Mouse (Mus musculus): ENCODE measurements around the gene Rras. TPM values are rescaled to one million over a fixed set of nuclear protein-coding genes. Genes with fewer than 3 reads are reported as not detected.

Rras gene
- polyA plus RNA-seq, 1 experiment from 2014 or later, result 23.6 TPM

DNA sequence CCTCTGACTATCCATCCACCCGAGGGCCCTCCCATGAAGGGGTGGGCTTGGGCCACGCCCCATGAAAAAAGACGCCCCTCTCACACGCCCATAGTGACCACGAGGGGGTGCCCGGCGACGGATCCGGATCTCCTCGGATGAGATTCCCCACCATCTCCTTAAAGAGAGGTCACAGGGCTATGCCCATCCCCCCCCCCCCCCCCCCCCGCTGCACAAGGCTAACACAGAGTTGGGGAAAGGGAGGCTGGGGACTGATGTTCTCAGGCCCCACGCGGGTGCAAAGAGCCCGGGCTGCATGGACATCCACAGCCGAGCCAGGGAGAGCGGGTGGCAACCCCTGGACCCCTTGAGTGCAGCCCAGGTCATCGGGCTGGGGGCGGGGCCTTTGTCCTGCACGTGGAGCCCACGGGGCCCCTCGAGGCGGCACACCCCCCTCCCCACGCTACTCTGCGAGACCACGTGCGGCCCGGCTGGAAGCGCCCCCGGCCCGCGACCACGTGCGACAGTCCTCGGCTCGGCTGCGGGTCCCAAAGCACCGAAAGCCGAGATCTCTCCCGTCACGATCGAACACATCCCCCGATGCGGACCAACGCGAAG is 32.1 kb upstream of the Rras start:
- Histone ChIP-seq H3K27me3 (ENCODE audit: low read depth, poor library complexity, severe bottlenecking) (no peaks in the 10 kb centered on the region), H3K4me1 (peaks cover 40% of the 10 kb centered on the region), H3K27ac (replicated peaks) (peak overlapping the region; percentile 97), H3K36me3 (peaks cover 66% of the 10 kb centered on the region), H3K9me3 (replicated peaks) (no peaks in the 10 kb centered on the region), H3K4me3 (peak overlapping the region; percentile 95)
- DNase-seq (ENCODE audit: low spot score), result peak; percentile 87
- under 1% methylated on average over 44 of the region's 45 CpGs for WGBS

DNA sequence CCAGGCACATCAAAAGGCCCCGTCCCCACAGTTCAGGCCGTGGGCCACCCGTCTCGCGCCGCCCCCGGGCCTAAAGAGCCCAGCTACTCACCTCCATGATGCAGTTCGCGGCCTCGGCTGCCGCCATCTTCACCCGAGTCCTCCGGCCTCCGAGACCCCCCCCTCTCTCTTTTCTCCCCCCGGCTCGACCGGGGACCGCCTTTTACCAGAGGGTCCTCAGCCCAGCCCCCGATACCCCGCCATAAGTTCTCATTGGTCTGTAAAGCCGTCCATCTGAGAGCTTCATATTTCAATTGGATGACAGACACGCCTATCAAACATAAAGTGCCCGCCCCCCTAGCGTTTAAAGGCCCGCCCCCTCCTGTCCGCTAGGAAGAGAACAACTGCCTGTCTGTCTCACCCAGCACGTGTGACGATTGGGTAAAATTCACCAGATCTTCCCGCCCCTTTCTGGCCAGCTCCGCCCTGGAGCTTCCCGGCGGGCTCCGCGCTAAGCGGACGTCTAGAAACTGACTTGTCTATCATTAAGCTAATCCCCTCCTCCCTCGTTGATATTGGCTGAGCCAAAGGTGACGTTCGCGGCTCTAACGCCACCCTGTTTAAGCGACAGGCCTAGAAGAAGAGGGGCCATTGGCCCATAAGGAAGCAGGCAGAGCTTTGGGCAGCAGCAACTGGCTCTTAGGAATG is 31.4 kb upstream of the Rras start, which contains the start of gene Prmt1:
Prmt1 (minus strand) TSS at position 377 of the 687 bp plus-strand sequence.
- no peaks in the 10 kb centered on the region for H3K9me3 ChIP-seq (replicated peaks)

DNA sequence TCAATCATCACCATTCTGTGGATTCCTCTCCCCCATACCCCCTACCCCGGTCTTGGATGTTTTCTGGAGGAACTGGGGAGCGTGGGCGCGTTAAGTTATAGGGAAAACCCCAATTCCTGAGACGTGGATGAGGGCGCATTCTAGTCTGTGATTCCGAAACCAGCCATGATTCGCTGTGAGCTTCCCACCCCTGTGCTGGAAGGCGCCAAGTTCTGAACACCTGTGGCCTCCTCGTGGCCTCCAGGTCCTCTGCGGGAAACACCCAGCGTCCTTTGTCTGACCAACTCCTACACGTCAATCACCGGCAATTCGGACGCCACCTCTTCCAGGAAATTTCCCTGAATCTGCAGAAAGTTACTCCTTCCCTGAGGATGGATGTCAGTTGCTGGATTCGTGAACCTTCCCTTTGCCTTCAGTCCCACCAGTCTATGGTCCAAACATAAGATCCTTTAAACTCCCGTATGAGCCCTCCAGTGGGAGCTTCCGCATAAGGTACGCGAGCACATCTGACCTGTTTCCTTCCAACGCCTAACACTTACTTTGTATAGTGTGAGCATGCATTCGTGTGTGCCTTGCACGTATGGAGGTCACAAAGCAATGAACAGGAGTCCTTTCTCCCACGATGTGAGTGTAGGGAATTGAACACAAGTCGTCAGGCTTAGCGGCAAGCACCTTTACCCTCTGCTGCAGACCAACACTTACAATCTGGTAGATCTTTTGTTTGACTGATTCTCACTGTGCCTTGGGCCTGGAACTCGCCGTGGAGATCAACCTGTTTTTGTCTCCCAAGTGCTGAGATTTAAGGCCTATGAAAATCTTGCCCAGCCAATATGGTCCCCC is 30.7 kb upstream of the Rras start:
- peaks cover 65% of the 10 kb centered on the region for H3K36me3 ChIP-seq
- WGBS, result under 1% methylated on average over 29 of the region's 29 CpGs

More for the DNA sequence above, 31.4 kb upstream of the Rras start, which contains the start of gene Prmt1:
- peak; percentile 98 for DNase-seq (ENCODE audit: low spot score)
- Histone ChIP-seq H3K4me3 (peak within 1 kb of the TSS; percentile 95), H3K4me1 (peaks cover 40% of the 10 kb centered on the region), H3K27me3 (ENCODE audit: low read depth, poor library complexity, severe bottlenecking) (no peaks in the 10 kb centered on the region), H3K36me3 (peaks cover 65% of the 10 kb centered on the region), H3K27ac (replicated peaks) (peak within 1 kb of the TSS; percentile 97)
- WGBS, result under 1% methylated on average over 42 of the region's 42 CpGs

GRCm38 (mm10) chr7:44996672-44997071 is 21.1 kb upstream of the Rras start:
- peak overlapping the region; percentile 95 for H3K27ac ChIP-seq (replicated peaks)
- no peaks in the 10 kb centered on the region for H3K9me3 ChIP-seq (replicated peaks)
- H3K27me3 ChIP-seq (ENCODE audit: low read depth, poor library complexity, severe bottlenecking), result no peaks in the 10 kb centered on the region
- WGBS, result 19% methylated on average over 10 of the region's 10 CpGs
- peak overlapping the region; percentile 73 for H3K4me3 ChIP-seq
- DNase-seq (ENCODE audit: low spot score), result no peak
- H3K36me3 ChIP-seq, result peaks cover 74% of the 10 kb centered on the region
- peaks cover 41% of the 10 kb centered on the region for H3K4me1 ChIP-seq

More for the DNA sequence above, 30.7 kb upstream of the Rras start:
- H3K4me1 ChIP-seq, result peaks cover 40% of the 10 kb centered on the region
- H3K27ac ChIP-seq (replicated peaks), result peak overlapping the region; percentile 97
- no peaks in the 10 kb centered on the region for H3K27me3 ChIP-seq (ENCODE audit: low read depth, poor library complexity, severe bottlenecking)
- no peak for DNase-seq (ENCODE audit: low spot score)
- H3K4me3 ChIP-seq, result peak overlapping the region; percentile 95
- H3K9me3 ChIP-seq (replicated peaks), result no peaks in the 10 kb centered on the region

DNA sequence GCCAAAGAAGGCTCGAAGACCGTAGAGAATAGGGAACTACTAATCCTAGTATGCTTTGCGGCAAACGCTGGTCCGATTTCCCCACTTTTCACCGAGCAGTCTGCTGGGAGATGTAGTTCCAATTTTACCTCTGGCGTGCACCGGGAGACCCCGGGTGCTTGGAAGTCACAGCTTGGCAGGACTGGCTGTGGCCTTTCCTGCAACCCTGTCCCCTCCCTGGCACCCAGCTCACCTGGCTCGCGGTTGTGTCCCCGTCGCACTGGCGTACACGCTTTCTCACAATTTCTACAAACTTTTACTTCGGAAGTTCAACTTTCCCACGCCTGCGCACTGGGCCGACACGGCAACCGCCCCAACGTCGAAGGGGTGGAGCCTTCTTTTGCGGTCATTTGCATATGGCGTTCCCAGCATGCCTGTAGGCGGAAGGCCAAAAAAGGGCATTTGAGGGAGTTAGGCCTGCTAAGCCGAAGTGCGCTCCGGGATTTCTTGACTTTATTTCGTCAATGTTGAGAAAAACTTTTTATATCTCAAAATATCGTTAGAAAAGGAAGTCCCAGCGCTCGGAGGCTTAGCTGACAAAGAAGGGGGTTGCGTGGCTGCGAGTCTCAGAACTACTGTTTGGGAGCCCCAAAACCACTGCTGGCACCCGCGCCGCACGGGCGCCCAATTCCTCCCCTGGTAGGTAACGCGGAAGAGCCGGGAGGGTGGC is 20.4 kb upstream of the Rras start, which contains the start of gene Irf3:
Irf3 (plus strand) TSS at position 418 of the 709 bp plus-strand sequence.
- Histone ChIP-seq H3K4me3 (peak within 1 kb of the TSS; percentile 73), H3K4me1 (peaks cover 41% of the 10 kb centered on the region), H3K27me3 (ENCODE audit: low read depth, poor library complexity, severe bottlenecking) (no peaks in the 10 kb centered on the region), H3K36me3 (peaks cover 74% of the 10 kb centered on the region), H3K9me3 (replicated peaks) (no peaks in the 10 kb centered on the region), H3K27ac (replicated peaks) (peak within 1 kb of the TSS; percentile 95)
- peak; percentile 95 for DNase-seq (ENCODE audit: low spot score)
- under 1% methylated on average over 43 of the region's 43 CpGs for WGBS

- peaks cover 41% of the 10 kb centered on the region for H3K4me1 ChIP-seq
- H3K27ac ChIP-seq (replicated peaks), result peak overlapping the region; percentile 95
- H3K9me3 ChIP-seq (replicated peaks), result no peaks in the 10 kb centered on the region
- 4% methylated on average over 15 of the region's 15 CpGs for WGBS
- DNase-seq (ENCODE audit: low spot score), result no peak
- H3K27me3 ChIP-seq (ENCODE audit: low read depth, poor library complexity, severe bottlenecking), result no peaks in the 10 kb centered on the region
- peak overlapping the region; percentile 73 for H3K4me3 ChIP-seq
- peaks cover 74% of the 10 kb centered on the region for H3K36me3 ChIP-seq
Measured at GRCm38 (mm10) chr7:44997940-44998428, 19.8 kb upstream of the Rras start.

- 6% methylated on average over 18 of the region's 18 CpGs for WGBS
- Histone ChIP-seq H3K36me3 (peaks cover 74% of the 10 kb centered on the region), H3K27me3 (ENCODE audit: low read depth, poor library complexity, severe bottlenecking) (no peaks in the 10 kb centered on the region), H3K27ac (replicated peaks) (peak within 1 kb of the TSS; percentile 95), H3K4me1 (peaks cover 41% of the 10 kb centered on the region), H3K9me3 (replicated peaks) (no peaks in the 10 kb centered on the region), H3K4me3 (peak within 1 kb of the TSS; percentile 73)
- peak; percentile 61 for DNase-seq (ENCODE audit: low spot score)
Measured at GRCm38 (mm10) chr7:44998501-44998955, 19.2 kb upstream of the Rras start, which contains the start of gene Bcl2l12. Gene Bcl2l12 (minus strand): TSS chr7:44998712.

DNA sequence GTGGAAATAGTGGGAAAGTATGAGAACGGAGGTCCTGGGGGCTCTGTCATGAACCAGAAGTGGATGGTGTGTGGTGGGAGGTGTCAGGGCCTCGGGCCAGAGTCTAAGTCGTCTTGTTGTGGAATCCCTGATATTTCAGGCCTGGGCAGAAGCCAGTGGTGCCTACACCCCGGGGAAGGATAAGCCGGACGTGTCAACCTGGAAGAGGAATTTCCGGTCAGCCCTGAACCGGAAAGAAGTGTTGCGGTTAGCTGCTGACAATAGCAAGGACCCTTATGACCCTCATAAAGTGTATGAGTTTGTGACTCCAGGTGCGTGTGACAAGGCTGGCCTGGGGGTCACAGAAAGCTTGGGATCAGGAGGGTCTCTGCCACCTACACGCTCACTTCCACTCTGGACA is 18.0 kb upstream of the Rras start:
- peaks cover 74% of the 10 kb centered on the region for H3K36me3 ChIP-seq
- H3K4me3 ChIP-seq, result peak overlapping the region; percentile 20; the same call in 1 of the 2 replicates
- 85% methylated on average over 11 of the region's 11 CpGs for WGBS
- DNase-seq (ENCODE audit: low spot score), result no peak
- H3K27me3 ChIP-seq (ENCODE audit: low read depth, poor library complexity, severe bottlenecking), result no peaks in the 10 kb centered on the region
- H3K9me3 ChIP-seq (replicated peaks), result no peaks in the 10 kb centered on the region
- peaks cover 41% of the 10 kb centered on the region for H3K4me1 ChIP-seq
- no peak overlapping the region for H3K27ac ChIP-seq (replicated peaks)

- peaks cover 74% of the 10 kb centered on the region for H3K36me3 ChIP-seq
- DNase-seq (ENCODE audit: low spot score), result no peak
- no peak overlapping the region for H3K27ac ChIP-seq (replicated peaks)
- WGBS, result 91% methylated on average over 21 of the region's 21 CpGs
- no peaks in the 10 kb centered on the region for H3K9me3 ChIP-seq (replicated peaks)
- 0 out of 2 replicates have a peak overlapping the region, but pooled peaks have one; percentile 0 for H3K4me3 ChIP-seq
- H3K4me1 ChIP-seq, result peaks cover 38% of the 10 kb centered on the region
- no peaks in the 10 kb centered on the region for H3K27me3 ChIP-seq (ENCODE audit: low read depth, poor library complexity, severe bottlenecking)
Measured at GRCm38 (mm10) chr7:45000539-45001114, 17.1 kb upstream of the Rras start.

DNA sequence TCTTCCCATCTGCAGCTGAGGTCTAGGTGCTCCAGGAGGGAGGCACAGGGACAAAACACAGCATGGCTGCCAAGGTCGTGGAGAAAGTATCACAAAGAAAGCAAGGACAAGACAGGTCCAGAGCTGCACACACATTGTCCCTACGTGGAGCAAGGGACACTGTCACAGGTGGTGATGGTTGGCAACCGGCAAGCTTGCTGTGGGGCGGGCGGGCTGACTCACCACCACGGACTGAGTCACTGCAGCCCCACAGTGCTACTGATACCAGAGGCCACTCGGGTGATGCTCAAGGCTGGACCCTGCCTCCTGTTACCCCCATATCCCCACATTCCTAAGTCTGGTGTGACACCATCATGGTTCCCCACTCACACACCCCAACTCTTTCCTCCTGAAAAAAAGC is 15.3 kb upstream of the Rras start:
- H3K27ac ChIP-seq (replicated peaks), result no peak overlapping the region
- 94% methylated on average over 7 of the region's 7 CpGs for WGBS
- peaks cover 24% of the 10 kb centered on the region for H3K4me1 ChIP-seq
- no peak for DNase-seq (ENCODE audit: low spot score)
- no peaks in the 10 kb centered on the region for H3K9me3 ChIP-seq (replicated peaks)
- H3K27me3 ChIP-seq (ENCODE audit: low read depth, poor library complexity, severe bottlenecking), result no peaks in the 10 kb centered on the region
- H3K36me3 ChIP-seq, result peaks cover 83% of the 10 kb centered on the region
- peak overlapping the region; percentile 22; the same call in 1 of the 2 replicates for H3K4me3 ChIP-seq

DNA sequence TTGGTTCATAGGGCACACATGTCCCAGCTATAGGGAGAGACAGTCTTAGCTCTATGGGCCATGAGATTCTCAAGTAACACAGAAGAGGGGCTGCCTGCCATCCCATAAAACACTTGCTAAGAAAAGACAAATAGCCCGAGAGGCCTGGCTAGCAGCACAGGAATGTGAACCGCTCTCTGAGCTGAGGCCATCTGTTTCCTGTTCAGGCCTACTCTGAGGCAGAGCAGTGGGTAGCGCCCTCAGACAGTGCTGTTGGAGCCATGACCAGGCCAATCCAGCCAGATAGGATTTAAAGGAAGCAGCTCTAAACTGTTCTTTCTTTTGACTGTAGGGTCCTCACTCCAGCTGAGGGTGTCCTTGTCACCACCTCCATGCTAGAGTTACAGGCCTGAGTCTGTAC is 13.2 kb upstream of the Rras start:
- Histone ChIP-seq H3K4me1 (peaks cover 6% of the 10 kb centered on the region), H3K36me3 (peaks cover 100% of the 10 kb centered on the region), H3K27ac (replicated peaks) (no peak overlapping the region), H3K27me3 (ENCODE audit: low read depth, poor library complexity, severe bottlenecking) (no peaks in the 10 kb centered on the region), H3K9me3 (replicated peaks) (no peaks in the 10 kb centered on the region), H3K4me3 (no peak overlapping the region)
- no peak for DNase-seq (ENCODE audit: low spot score)
- WGBS, result 84% methylated on average over 3 of the region's 3 CpGs

Measured in midbrain, embryonic 10.5 days (tissue).